Mouse (Mus musculus) liver, embryonic 14.5 days (tissue): ENCODE data around the gene Krt8. TPM values are rescaled to one million over a fixed set of nuclear protein-coding genes. Genes with fewer than 3 reads are reported as not detected.
A peak's percentile ranks its signal among the peaks of the same experiment; 100 is the strongest.

Experiments used
- ATAC-seq: fragments of 200-750 bp; cut with Nextera tagmentation; 2 replicates; pipeline ENCODE4 v1.8.0; 2017; ENCODE audit warnings: moderate number of reproducible peaks, mild to moderate bottlenecking, moderate library complexity; ENCODE audit not compliant: insufficient read depth
- DNase-seq, 3 experiments: peaks; one replicate each; pipeline ENCODE4 v3.0.0-alpha.2; 2012 to 2013; ENCODE audit warnings: low read depth in 3 of 3, low spot score in 3 of 3
- H3K27ac ChIP-seq: fragments of 300-500 bp; sonication (generic); 2 replicates; pipeline ENCODE4 v1.5.1; 2014; ENCODE audit warnings: moderate library complexity, mild to moderate bottlenecking, control low read depth, inconsistent platforms
- H3K27me3 ChIP-seq: fragments of 300-500 bp; sonication (generic); 2 replicates; pipeline ENCODE4 v1.6.1; 2014; ENCODE audit warnings: mild to moderate bottlenecking, low read length, moderate library complexity; ENCODE audit not compliant: control insufficient read depth, insufficient read depth
- H3K36me3 ChIP-seq: fragments of 300-500 bp; sonication (generic); replicated peaks from 2 replicates; pipeline ENCODE4 v1.6.1; 2014; ENCODE audit warnings: low read depth; ENCODE audit not compliant: control insufficient read depth, insufficient read depth
- H3K4me1 ChIP-seq, 2 experiments: fragments of 200-500 bp in 1 of 2; fragments of 300-500 bp in 1 of 2; sonication (generic) in 1 of 2; replicated peaks; 2 replicates each; pipeline ENCODE4 v1.6.1; 2012 to 2014; ENCODE audit warnings: antibody characterized with exemption in 1 of 2, inconsistent platforms in 1 of 2, low read length in 1 of 2; ENCODE audit not compliant: control insufficient read depth in 2 of 2, insufficient read depth in 2 of 2
- H3K4me2 ChIP-seq: fragments of 300-500 bp; sonication (generic); 2 replicates; pipeline ENCODE4 v1.6.1; 2014; ENCODE audit warnings: low read depth, mild to moderate bottlenecking, control low read depth, moderate library complexity
- H3K4me3 ChIP-seq, 2 experiments: fragments of 200-500 bp in 1 of 2; fragments of 300-500 bp in 1 of 2; sonication (generic) in 1 of 2; 2 replicates each; pipeline ENCODE4 v1.5.1; 2012 to 2014; ENCODE audit warnings: low read depth in 2 of 2, low read length in 2 of 2, mild to moderate bottlenecking in 2 of 2, control low read depth in 1 of 2, inconsistent platforms in 1 of 2, moderate library complexity in 1 of 2; ENCODE audit not compliant: insufficient read depth in 1 of 2
- H3K9ac ChIP-seq: fragments of 300-500 bp; sonication (generic); replicated peaks from 2 replicates; pipeline ENCODE4 v1.6.1; 2014; ENCODE audit warnings: mild to moderate bottlenecking, control low read depth, moderate library complexity
- H3K9me3 ChIP-seq: fragments of 300-500 bp; sonication (generic); 2 replicates; pipeline ENCODE4 v1.6.1; 2016; ENCODE audit warnings: low read length, mixed read lengths; ENCODE audit not compliant: control insufficient read depth
- CTCF ChIP-seq: IDR thresholded peaks from 2 replicates; pipeline ENCODE4 v1.5.1; 2016; ENCODE audit warnings: antibody characterized with exemption, low read depth, control low read depth
- EP300 ChIP-seq: IDR thresholded peaks from 2 replicates; pipeline ENCODE4 v1.6.1; 2016; ENCODE audit warnings: antibody characterized with exemption, low read depth
- WGBS: fragments of 180-500 bp; shearing (Covaris S2); extraction: QIAGEN DNeasy Blood & Tissue Kit; methylation state at CpG from one replicate; pipeline ENCODE4 v1.1.7; 2014; ENCODE audit not compliant: insufficient replicate concordance; 5-methylcytosine and 5-hydroxymethylcytosine counted together
- polyA plus RNA-seq, 2 experiments: library from polyadenylated mRNA; depleted of rRNA in 1 of 2; stranded (reverse) in 1 of 2; unstranded in 1 of 2; fragments of >200 nt; fragmentation: Nextera tagmentation in 1 of 2; extraction: Ambion mirVana in 1 of 2; gene quantifications; 2 replicates each; pipeline versions ENCODE4 v1.2.1 to v1.2.3; 2012 to 2014

Gene Krt8
- polyA plus RNA-seq, 2 experiments = 40.5 to 98.1 TPM

DNA sequence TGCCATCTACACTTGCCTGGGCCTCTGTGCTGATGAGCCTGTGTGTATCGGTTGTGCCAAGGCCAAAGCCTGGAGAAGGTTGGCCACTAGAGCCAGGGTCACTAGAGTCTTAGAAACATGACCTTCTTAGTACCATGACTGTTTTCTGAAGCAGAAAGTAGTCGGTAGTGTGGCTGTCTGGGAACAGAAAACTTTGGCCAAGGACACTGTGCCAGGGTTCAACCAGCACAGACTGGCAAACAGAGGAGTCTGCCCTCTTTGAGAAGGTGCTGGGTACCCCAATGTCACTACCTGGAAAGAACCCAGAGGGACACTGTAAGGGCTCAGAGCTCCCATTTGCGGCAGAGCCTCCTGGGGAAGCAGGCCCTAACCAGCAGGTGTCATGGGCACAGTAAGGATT lies 27.6 kb downstream of the Krt8 start:
- Histone ChIP-seq H3K9me3 (no peaks in the 10 kb centered on the region), H3K4me1 (peaks cover 46 to 49% of the 10 kb centered on the region in 2 experiments), H3K27ac (peak overlapping the region; percentile 80), H3K4me3 (peak overlapping the region in 1 of 2 experiments; percentile 44; a peak in 1 of 4 replicates), H3K36me3 (no peaks in the 10 kb centered on the region), H3K9ac (peak overlapping the region; percentile 83), H3K4me2 (peak overlapping the region; percentile 87), H3K27me3 (no peaks in the 10 kb centered on the region)
- 57% methylated on average over 3 of the region's 3 CpGs for WGBS
- DNase-seq = no peak
- no peak for ATAC-seq
- TF ChIP-seq CTCF = no peak
- TF ChIP-seq EP300 = no peak

DNA sequence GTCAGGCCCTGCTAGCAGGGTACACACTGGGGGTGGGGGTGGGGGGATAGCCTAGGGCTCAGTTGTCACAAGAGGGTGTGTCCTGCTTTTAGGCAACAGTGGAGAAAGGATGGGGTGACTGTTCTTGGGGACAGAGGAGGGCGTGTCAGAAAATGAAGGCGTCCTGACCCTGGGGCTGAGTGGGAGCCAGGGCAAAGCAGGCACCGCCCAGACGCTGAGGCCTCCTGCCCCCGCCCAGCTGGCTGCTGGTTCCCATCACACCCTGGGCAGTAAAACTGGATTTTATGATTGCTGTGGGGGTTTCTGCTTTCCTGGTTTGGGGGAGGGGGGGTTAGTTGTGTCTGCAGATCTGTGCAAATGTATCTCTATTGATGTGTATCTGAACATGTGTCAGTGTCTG lies 28.3 kb downstream of the Krt8 start:
- no peaks in the 10 kb centered on the region for H3K27me3 ChIP-seq
- TF ChIP-seq EP300 (no peak), CTCF (no peak)
- no peak overlapping the region for H3K4me3 ChIP-seq
- peak overlapping the region; percentile 87 for H3K4me2 ChIP-seq
- no peaks in the 10 kb centered on the region for H3K9me3 ChIP-seq
- H3K36me3 ChIP-seq = no peaks in the 10 kb centered on the region
- H3K4me1 ChIP-seq = peaks cover 46 to 49% of the 10 kb centered on the region in 2 experiments
- DNase-seq (peak; percentile 55 to 57 (median 56)), ATAC-seq (peak; percentile 50)
- peak overlapping the region; percentile 80 for H3K27ac ChIP-seq
- 0 out of 2 replicates have a peak overlapping the region, but pooled peaks have one; percentile 10 for H3K9ac ChIP-seq
- WGBS = 21% methylated on average over 5 of the region's 5 CpGs

DNA sequence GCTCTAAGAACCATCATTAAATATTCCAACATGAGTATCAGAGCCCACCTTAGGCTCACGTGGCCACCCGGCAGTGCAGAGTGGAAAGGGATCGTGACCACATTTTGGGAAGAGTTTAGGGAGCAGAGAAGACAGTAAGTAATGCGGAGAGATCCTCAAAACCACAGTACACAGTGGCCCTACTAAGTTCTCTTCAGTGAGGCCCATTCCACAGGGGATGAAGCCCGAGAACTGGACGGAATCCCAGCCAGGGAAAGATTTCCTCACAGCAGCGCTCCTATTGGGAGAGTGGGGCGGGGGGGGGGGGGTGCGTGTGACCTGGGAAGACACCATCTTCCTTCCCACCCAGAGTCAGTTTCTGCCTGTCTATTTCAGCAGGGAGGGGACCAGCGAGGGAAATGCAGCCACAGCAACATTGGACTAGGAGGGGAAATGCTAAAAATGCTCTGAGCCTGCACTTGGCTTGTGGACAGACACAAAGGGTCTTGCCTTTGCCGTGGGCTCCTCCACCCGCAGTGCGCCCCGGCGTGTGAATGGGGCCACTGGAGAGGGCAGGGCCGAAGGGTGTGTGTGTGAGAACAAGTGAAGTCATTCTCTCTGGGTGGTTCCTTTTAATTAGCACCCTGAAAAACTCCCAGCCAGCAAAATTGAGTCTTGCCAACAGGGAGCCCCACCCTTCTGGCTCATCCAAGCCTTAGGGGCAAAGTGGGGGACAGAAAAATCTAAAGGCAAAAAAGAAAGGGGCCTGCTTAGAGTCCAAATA lies 30.0 kb downstream of the Krt8 start:
- DNase-seq = no peak
- no peak overlapping the region for H3K4me3 ChIP-seq
- TF ChIP-seq CTCF (no peak), EP300 (no peak)
- H3K9ac ChIP-seq = no peak overlapping the region
- 54% methylated on average over 16 of the region's 16 CpGs for WGBS
- no peaks in the 10 kb centered on the region for H3K36me3 ChIP-seq
- ATAC-seq = no peak
- H3K27ac ChIP-seq = peak overlapping the region; percentile 30
- H3K4me2 ChIP-seq = peak overlapping the region; percentile 8
- H3K4me1 ChIP-seq = peaks cover 46 to 49% of the 10 kb centered on the region in 2 experiments
- no peaks in the 10 kb centered on the region for H3K9me3 ChIP-seq
- no peaks in the 10 kb centered on the region for H3K27me3 ChIP-seq

DNA sequence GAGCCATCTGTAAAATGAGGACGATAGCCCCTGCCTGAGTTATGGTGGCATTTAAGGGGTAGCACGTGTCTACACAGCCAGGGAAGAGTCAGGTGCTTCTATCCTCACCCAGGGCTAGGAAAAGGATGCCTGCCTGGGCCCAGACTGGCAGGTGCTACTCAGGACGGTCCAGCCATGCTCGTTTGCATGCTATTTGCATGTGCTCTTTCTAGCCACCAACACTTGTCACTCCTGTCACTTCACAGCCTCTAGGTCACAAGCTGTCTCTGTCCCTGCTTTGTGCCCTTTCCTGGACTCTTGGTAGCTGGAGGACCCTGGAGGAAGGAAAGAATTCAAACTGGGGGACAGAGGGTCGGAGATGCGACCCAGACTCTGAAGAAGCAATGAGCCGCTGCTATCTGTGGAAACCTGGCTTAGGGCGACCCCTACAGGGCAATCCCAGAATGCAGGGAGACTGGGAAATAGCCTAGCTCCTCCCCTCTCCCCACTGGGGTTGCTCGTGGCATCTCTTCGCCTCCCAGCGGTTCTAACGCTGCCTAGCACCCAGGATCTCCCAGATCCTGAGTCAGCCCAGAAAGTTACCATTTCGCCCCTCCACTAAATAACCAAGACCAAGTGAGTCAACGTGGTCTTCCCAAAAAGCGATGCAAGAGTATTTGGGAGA lies 30.7 kb downstream of the Krt8 start:
- Histone ChIP-seq H3K27me3 (no peaks in the 10 kb centered on the region), H3K4me1 (peaks cover 43 to 44% of the 10 kb centered on the region in 2 experiments), H3K36me3 (no peaks in the 10 kb centered on the region), H3K27ac (no peak overlapping the region), H3K9ac (no peak overlapping the region), H3K4me3 (no peak overlapping the region), H3K4me2 (peak overlapping the region; percentile 8; the same call in 1 of the 2 replicates), H3K9me3 (no peaks in the 10 kb centered on the region)
- TF ChIP-seq EP300 (no peak), CTCF (peak; percentile 98)
- ATAC-seq (peak; percentile 10; the same call in 1 of the 2 replicates), DNase-seq (peak; percentile 73 to 79 (median 77))
- 10% methylated on average over 15 of the region's 15 CpGs for WGBS

DNA sequence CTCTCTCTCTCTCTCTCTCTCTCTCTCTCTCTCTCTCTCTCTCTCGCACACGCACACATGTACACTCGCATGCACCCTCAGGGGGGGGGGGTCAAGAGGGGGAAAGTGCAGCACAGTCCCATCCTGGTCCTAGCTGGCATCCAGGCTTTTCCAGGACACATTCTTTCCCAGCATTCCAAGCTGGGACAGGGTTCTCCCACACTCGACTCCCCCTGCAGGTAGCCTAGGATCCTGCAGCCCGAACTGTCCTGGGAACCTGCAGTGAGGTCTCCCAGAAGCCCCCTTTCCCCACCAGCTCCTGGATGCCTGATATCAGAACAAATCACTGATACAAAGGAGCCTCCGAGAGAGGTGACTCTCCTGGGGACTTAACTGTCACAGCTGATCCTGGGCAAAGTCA lies 33.7 kb downstream of the Krt8 start:
- TF ChIP-seq CTCF = peak; percentile 72
- no peak for TF ChIP-seq EP300
- Histone ChIP-seq H3K9me3 (no peaks in the 10 kb centered on the region), H3K4me2 (no peak overlapping the region), H3K36me3 (no peaks in the 10 kb centered on the region), H3K4me3 (no peak overlapping the region), H3K27me3 (no peaks in the 10 kb centered on the region), H3K4me1 (peaks cover 17% of the 10 kb centered on the region in 2 experiments), H3K27ac (no peak overlapping the region), H3K9ac (no peak overlapping the region)
- no peak for ATAC-seq
- no peak for DNase-seq
- WGBS = 0% methylated on average over 3 of the region's 6 CpGs
